Mouse (Mus musculus): ENCODE measurements around the gene Hoxb2.

The Hoxb2 gene

GRCm38 (mm10) chr11:96334998-96335397 lies 15.3 kb upstream of the Hoxb2 start:
- DNase-seq (ENCODE audit: low read depth in 2 of 2, low spot score in 2 of 2) = no peak

DNA sequence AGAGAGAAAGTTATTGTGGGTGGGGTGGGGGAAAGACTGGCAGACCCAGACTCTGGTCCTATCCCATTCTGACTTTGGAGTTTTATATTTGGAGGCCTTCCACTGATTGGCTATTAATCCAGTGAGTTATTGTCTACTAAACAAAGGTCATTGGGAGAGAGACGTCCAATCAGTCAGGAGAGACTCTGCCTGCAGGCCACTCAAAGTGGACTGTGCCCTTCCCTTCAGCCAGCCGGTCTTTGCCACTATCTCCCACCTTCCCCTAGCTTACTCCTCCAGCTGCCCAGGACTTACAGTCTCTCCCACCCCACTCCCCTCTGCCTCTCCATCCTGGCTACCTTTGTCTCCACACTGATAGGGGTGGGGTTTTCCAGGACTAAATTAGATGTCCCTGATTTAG lies 13.7 kb upstream of the Hoxb2 start:
- no peak for DNase-seq (ENCODE audit: low read depth in 2 of 2, low spot score in 2 of 2)

DNA sequence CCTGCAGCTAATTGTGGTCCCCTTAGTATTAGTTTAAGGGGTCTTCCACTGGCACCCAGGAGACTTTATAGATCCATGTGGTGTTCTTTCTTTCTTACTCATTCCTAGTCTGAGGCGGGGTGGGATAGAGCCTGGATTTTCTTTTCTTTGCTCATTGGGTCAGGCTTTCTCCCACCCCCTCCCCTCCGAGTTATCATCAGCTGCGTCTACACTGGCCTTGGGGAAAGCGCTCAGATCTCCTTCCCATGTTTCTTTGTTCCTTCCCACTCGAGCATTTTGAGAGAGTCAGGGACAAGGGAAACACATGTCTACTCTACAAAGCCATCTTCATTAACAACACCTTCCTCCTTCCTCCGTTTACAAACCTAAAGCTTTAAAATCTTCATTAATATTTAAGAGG lies 13.3 kb upstream of the Hoxb2 start:
- DNase-seq (ENCODE audit: low read depth in 2 of 2, low spot score in 2 of 2) = no peak

DNA sequence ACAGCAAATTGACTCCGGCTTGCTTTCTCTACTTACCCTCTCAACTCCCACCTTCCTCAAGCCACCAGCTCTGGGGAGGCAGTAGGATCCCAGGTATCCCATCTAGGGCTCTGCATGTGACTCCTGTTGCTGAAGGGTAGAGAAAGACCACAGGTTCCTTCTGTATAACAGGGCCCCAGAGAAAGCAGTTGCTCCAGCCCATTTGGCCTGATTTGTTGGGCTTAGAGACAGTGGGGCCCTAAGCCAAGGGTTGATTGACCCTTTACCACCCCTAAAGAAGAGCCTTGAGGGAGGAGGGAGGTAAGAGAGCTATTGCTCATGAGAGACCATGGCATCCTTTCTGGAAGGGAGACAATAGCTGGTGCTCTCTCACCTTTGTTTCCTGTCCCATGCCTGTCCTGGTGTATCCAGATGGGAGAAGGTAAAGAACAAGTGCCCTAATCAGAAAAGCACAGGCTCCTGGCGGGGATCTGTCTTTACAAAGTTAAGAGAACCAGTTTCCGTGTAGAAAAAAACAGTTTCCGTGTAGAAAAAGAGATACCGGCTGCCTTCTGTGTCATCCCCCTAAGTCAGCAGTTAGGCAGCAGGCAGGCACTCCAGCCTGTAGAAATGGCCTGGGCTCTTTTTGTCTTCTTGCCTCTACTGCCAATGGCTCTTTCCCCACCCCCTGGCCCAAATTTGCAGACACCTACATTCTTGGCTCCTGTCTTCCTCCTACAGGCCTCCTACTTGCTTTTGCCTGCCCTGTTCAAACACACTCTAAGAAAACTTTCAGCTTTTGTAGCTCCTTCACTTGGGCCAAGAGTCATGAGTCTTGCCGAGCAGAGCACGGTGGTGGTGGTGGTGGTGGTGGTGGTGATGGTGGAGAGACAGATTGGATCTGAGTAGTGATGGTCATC lies 11.1 kb upstream of the Hoxb2 start:
- DNase-seq (ENCODE audit: low read depth in 2 of 2, low spot score in 2 of 2) = no peak

- no peak for DNase-seq (ENCODE audit: low read depth in 2 of 2, low spot score in 2 of 2)
Measured at GRCm38 (mm10) chr11:96340698-96341365, 9.5 kb upstream of the Hoxb2 start.

DNA sequence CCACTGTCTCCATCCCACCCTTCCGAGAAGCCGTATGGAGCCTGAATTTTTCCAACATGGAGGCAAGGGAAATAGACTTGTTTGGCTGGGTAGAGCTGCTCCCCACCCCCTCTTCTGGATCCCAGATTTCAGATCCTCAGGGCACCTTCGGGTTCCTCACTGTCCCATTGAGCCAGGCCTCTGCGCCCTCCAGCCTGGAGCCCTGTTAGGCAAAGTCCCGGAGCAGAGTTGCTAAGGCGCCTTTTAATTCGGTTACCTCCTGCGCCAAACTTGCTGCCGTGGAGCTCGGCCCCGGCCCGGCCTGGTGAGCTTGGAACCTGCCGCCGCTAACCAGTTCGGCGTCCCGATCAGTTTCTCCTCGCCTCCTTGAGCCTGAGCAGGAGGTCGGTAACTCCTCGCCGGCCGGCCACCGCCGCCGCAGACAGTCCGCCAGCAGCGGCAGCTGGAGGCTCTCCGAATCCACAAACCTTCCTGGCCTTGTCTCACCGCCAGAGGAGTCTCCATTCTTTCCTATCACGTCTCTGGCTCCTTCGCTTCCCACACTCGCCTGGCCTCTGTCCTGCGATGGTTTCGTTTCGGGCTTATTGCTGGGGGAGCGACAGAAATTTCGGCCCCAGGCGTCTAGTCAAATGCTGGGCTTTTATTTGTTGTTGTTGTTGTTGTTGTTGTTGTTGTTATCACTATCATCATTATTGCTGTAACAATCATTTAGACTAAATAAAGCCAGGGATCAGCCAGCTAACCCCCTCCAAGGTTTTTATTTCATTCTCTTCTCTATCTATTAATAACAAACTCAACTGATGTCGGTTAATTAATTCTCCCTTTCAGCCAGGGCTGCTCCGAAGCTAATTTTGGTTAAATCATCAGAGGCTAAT lies 8.4 kb upstream of the Hoxb2 start:
- no peak for DNase-seq (ENCODE audit: low read depth in 2 of 2, low spot score in 2 of 2)

DNA sequence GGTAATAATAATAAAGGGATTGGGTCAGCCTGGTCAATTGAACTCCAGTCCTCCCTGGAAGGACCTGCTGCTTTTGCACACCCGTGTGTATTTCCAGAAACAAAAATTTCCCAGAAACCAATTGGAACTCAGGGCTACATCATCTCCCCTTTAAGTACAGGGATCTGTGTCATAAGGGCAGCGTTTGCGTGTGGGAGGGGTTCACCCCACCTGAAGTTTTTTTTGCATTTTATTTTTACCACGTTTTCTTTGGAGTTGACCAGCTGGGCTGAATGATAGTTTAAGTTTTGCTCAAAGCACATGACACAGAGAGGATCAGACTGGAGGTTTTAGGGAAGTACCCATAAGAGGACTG lies 7.8 kb upstream of the Hoxb2 start:
- no peak for DNase-seq (ENCODE audit: low read depth in 2 of 2, low spot score in 2 of 2)

DNA sequence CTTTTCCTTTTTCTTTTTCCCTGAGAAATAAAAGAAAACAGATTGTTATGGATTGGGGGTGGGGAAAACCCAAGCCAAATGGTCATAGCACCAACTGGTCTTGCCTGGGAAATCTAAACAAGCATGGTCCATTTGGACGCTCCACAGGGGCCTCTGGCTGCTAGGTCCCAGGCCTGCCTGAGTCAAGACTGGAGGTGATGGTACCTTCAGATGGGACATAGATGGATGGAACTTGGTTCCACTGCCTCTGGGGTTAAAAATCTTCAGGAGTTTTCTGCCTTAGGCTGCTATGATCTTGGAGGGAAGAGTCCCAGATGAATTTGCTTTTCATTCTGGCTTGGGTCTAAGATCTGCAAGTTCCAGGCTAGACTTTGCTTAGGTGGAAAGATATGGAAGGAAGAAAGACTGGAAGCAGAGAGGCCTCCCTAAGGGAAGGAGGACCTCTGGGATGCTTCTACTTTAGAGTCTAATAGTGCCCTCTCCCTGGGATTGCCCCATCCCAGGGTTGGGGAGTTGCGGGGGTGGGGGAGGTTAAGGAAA lies 7.0 kb upstream of the Hoxb2 start:
- DNase-seq (ENCODE audit: low read depth in 2 of 2, low spot score in 2 of 2) = no peak

DNA sequence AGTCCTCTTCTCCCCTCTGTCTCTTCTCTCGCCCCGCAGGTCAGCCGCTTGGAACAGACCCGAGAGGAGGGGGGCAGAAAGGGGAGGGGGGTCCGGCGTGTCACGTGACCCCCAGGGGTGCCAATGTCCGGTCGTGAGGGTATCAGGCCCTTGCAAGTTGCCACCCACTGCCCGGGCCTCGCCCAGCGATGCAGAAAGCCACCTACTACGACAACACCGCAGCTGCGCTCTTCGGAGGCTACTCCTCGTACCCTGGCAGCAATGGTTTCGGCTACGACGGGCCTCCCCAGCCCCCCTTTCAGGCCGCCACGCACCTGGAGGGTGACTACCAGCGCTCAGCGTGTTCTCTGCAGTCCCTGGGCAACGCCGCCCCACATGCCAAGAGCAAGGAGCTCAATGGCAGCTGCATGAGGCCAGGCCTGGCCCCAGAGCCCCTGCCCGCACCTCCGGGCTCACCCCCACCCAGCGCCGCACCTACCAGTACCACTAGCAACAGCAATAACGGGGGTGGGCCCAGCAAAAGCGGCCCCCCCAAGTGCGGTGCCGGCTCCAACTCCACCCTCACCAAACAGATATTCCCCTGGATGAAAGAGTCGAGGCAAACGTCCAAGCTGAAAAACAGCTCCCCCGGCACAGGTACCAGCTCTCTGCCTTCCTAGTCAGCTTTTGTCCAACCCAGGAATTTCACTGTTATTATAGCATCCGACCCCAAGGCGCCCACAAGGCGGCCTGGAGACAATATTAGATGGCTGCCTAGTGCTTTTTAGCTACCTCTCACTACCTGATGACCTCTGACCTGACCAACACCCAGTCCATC lies 6.1 kb upstream of the Hoxb2 start:
- no peak for DNase-seq (ENCODE audit: low read depth in 2 of 2, low spot score in 2 of 2)

DNA sequence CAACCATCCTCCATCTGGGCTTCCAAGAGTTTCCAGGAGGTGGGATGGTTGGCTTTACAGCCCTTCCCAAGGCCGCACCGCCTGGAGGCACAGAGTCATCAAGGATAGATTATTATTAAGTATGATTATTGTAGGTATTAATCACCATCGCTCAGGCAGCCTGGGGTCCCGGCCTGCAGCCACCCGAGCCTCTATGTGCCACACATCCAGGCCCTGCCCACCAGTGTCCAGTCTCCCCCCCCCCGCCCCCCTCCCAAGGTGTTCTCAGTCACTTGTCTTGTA lies 5.5 kb upstream of the Hoxb2 start:
- no peak for DNase-seq (ENCODE audit: low read depth in 2 of 2, low spot score in 2 of 2)

GRCm38 (mm10) chr11:96345220-96345892 lies 5.0 kb upstream of the Hoxb2 start:
- DNase-seq (ENCODE audit: low read depth in 2 of 2, low spot score in 2 of 2) = no peak

GRCm38 (mm10) chr11:96345893-96346806 lies 4.2 kb upstream of the Hoxb2 start:
- DNase-seq (ENCODE audit: low read depth in 2 of 2, low spot score in 2 of 2) = no peak

DNA sequence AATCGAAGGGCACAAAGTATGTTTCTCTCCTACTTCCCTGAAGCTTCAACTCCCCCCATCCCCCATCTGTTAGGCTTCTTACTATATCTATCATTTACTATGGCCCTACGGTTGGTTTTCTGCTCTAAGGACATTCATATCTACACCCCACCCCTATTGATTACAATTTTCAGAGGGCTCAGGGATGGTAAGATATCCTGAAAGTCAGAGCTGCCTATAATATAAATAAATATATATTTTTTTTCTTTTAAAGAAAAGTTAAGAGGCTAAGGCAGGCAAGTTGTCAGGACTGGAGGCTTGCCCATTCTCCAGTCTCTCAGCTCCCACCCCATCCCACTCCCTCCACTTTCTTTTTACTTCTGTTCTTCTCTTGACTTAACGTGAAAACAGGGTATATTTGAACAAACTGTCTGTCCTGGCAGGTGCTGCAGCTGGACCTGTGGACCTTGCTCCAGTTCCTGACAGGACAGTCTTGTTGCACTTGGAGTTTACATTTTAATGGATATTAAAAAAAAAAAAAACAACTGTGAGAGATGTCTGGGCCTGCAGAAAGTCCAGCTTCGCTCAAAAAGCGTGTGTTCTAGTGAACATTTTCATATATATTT lies 3.3 kb upstream of the Hoxb2 start:
- no peak for DNase-seq (ENCODE audit: low read depth in 2 of 2, low spot score in 2 of 2)

DNA sequence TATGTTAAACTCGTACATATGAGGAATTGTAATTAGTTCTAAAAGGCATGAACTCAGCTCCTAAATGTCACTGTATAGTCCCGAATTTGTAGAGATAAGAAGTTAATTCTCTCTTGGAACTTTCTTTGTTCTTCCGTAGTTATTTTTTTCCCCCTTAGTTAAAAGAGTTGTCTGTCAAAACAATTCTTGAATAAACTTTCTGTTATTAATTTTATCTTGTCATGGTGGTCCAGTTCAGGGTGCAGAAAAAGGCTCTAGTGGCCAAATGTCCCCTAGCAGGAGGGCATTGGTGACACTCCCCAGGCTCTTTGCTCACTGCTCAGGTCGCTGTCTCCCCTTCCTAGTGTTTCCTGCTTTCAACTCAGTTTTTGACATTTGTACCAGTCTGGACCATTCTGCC lies 2.6 kb upstream of the Hoxb2 start:
- no peak for DNase-seq (ENCODE audit: low read depth in 2 of 2, low spot score in 2 of 2)

DNA sequence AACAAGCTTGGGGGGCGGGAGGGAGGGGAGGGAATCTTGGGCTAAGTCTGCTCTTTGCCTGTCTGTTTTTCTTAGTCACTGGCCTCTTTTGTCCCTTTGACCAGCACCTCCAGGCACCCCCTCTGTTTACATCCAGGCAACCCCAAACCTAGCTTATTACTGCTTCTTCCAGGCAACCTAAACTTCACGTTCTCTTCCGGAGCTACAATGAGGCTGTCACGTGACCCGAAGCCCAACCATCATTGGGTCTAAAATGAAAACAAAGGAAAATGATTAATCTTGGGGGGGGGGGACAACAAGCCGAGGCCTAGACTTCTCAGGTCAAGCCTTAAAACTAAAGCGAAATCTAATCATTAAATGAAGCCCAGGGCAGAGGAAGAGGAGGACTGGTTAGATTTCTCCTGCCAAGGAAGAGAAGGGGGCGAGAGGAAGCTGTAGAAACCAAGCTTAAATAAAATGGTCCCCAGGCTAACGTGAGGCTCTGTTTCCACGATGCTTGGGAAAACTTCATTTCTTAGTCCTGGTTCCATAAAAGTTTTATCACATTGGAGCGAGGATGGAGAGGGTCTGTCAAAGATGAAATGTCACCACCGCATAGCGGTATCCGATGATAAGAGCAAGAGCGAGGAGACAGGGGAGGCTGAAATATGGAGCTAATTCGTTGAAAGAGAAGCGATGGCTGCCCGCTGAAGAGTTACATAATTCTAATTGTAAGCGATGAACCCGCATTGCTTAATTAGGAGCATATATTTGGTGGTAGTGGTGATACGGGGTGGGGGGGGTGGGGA lies 2.0 kb upstream of the Hoxb2 start:
- no peak for DNase-seq (ENCODE audit: low read depth in 2 of 2, low spot score in 2 of 2)

- no peak for DNase-seq (ENCODE audit: low read depth in 2 of 2, low spot score in 2 of 2)
Measured at GRCm38 (mm10) chr11:96348988-96349387, 1.3 kb upstream of the Hoxb2 start.

DNA sequence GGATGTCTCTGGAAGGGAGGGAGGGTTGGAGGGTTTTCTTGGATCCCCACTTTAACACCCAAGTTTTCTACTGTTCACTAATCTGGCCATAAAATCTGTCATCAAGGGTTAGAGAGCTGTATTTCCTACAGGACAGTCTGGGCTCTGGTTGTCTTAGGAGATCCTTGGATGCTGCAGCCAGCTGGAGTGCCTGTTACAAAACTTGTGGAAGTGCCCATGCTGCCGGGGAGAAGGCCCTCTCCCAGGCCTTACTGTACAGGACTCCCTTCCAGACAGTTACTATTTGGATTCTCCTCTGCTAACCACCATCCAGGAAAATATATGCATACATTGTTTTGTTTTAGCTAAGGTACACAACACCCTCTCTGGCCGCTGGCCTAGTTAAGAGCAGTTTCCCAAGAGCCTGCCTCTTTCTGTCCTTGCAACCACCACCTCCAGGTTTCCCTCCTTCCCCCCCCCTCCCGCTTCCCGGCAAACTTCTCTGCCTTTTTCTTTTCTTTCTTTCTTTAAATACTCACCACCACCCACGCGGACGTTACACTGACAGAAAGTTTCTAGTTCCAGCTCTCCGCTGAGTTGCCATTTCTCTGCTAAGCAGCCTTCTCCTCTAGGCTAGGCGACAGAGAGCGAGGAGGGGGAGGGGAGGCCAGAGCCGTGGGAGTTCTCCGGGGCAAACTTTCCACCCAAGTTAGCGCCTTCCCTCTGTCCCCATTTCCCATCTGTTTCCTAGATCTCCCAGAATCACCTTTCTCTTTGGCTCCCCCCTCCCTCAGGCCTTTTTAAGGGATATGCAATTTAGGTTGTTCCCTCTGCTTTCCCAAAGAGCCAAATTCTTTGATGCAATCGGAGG lies 609 bp upstream of the Hoxb2 start:
- DNase-seq (ENCODE audit: low read depth in 2 of 2, low spot score in 2 of 2) = no peak
